Mouse (Mus musculus) ES-Bruce4 (cell line): Measurements from ENCODE around the gene Pax9.

ENCODE experiments used
- CTCF ChIP-seq: IDR thresholded peaks from one replicate; pipeline ENCODE4 v1.8.1; 2011; ENCODE audit warnings: low read depth, low read length
- EP300 ChIP-seq: IDR thresholded peaks from 2 replicates; pipeline ENCODE4 v1.6.1; 2011; ENCODE audit warnings: low read depth, low read length; ENCODE audit not compliant: insufficient read depth
- POLR2A ChIP-seq: IDR thresholded peaks from one replicate; pipeline ENCODE4 v1.8.1; 2011; ENCODE audit warnings: low read length; ENCODE audit not compliant: insufficient read depth

DNA sequence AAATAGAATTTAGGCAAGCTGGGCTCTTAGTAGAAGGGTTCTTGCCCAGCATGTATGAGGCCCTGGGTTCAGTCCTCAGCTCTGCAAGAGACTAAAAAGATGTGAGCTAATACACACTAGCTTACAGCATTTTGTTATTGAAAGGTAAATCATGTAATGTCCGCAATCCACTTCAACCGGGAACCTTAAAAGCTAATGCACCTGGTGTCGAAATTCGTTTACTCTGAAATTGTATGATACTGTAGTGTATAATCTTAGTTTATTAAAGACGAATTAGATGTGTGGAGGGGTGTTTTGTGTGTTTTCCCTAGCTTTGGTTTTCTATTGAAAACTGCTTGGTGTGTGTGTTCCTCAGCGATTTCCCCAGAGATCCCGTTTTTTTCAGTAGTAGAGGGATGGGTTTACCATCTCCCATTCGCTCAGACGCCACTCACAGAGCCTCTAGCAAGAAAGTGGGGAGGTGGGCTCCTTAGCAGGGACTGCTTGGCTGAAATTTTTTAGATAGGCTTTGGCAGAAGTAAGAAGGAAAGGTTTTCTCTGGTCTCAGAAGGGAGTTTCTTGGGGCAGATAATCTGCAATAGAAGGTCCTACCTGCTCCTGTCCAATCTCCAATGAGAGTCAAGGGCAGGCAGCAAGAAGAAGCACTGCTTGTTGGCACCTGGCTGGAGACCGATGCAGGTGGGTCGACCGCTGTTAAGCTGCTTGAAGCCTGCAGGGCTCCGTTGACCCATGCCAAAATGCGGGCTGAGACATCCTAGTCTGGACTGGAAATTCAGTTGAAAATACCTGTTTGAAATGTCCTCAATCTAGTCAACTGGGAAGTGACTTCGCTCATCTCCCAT is 3.7 kb upstream of the Pax9 start:
- no peak for TF ChIP-seq CTCF
- TF ChIP-seq POLR2A: no peak
- TF ChIP-seq EP300: no peak
